9 mouse cellular contexts compared by ENCODE assay signal in genomic region chr6:29444773-29445172, GRCm38 (mm10). TPM values are rescaled to one million over a fixed set of nuclear protein-coding genes. Genes with fewer than 3 reads are reported as not detected.
DNase-seq lines count a peak whose midpoint lies in the region; ATAC-seq and TF ChIP-seq lines count a peak whose summit lies in the region.
"Had no signal": no experiment of that assay in that cellular context is flagged by ENCODE, and none has a peak within 500 bp of the region (broad histone marks: within the 10 kb centered on the region; RNA-seq: fewer than 3 reads in every experiment).

No protein-coding gene starts in this region.

- TF ChIP-seq CTCF in CH12.LX (conservative IDR thresholded peaks at IDR 0.05 in 1 of 2, IDR thresholded peaks at IDR 0.05 in 1 of 2; ENCODE audit: low read depth in 2 of 2, low read length in 2 of 2), result peak; percentile 71 to 78

- TF ChIP-seq POLR2A in CH12.LX (IDR thresholded peaks at IDR 0.05; ENCODE audit: low read depth, low read length) (no peak), myocyte (IDR thresholded peaks at IDR 0.05; ENCODE audit: insufficient read length, low read depth) (peak; percentile 45)

- no peaks in the 10 kb centered on the region for H3K27me3 ChIP-seq in kidney, embryonic 15.5 days
- H3K27me3 ChIP-seq in CH12.LX (replicated peaks) (peaks cover 2% of the 10 kb centered on the region), myocyte (ENCODE audit: control insufficient read depth, insufficient read depth, insufficient read length) (no peaks in the 10 kb centered on the region)

- no peak overlapping the region for H3ac ChIP-seq in myocyte (ENCODE audit: control insufficient read depth, insufficient read length)

- in situ Hi-C loops in CH12.LX (cut with MboI; ENCODE audit: low pct_ligation_motif_present, low pct_unique_long_range_greater_than_20kb, low sequenced_read_pairs), result loop anchor here (5.0 kb wide), 1 partner anchor 37 kb away; no protein-coding TSS in a partner anchor

- no peak overlapping the region for H3K4me2 ChIP-seq in kidney, embryonic 15.5 days
- H3K4me2 ChIP-seq in CH12.LX (ENCODE audit: insufficient read depth, low read depth, poor library complexity, severe bottlenecking) (no peak overlapping the region), myocyte (ENCODE audit: low read depth) (no peak overlapping the region)

- TF ChIP-seq RAD21 in CH12.LX (IDR thresholded peaks at IDR 0.05; ENCODE audit: low read depth, low read length), result peak; percentile 53

- no peaks in the 10 kb centered on the region for H3K9me3 ChIP-seq in kidney, embryonic 15.5 days (replicated peaks)
- no peaks in the 10 kb centered on the region for H3K9me3 ChIP-seq in CH12.LX (replicated peaks; ENCODE audit: low read length)

- no peaks in the 10 kb centered on the region for H3K4me1 ChIP-seq in kidney, embryonic 15.5 days
- H3K4me1 ChIP-seq in CH12.LX (ENCODE audit: control insufficient read depth in 1 of 2, insufficient read depth in 2 of 2), result peaks cover 4 to 7% of the 10 kb centered on the region in 2 experiments; a peak in 3 of 4 replicates
- H3K4me1 ChIP-seq: megakaryocyte, embryonic 14.5 days had no signal

- no peak for ATAC-seq in kidney, embryonic 15.5 days (replicated peaks; ENCODE audit: low FRiP score)
- peak; percentile 68 for ATAC-seq in granulocyte monocyte progenitor cell, adult 5-6 weeks (replicated peaks; ENCODE audit: poor library complexity, severe bottlenecking)

- H3K36me3 ChIP-seq in kidney, embryonic 15.5 days, result peaks cover 77% of the 10 kb centered on the region
- H3K36me3 ChIP-seq in CH12.LX (replicated peaks in 1 of 2; ENCODE audit: control insufficient read depth in 1 of 2, insufficient read depth in 1 of 2, low read length in 1 of 2) (peaks cover 9 to 17% of the 10 kb centered on the region in 2 experiments), myocyte (ENCODE audit: control insufficient read depth, insufficient read depth) (peaks cover 96% of the 10 kb centered on the region)

- H3K4me3 ChIP-seq in kidney, embryonic 15.5 days (replicated peaks), result no peak overlapping the region
- H3K4me3 ChIP-seq in CH12.LX (replicated peaks in 1 of 3; ENCODE audit: low read depth in 2 of 3, low read length in 2 of 3, poor library complexity in 1 of 3) (no peak overlapping the region), myocyte (no peak overlapping the region)
- H3K4me3 ChIP-seq: megakaryocyte, embryonic 14.5 days had no signal

- H3K27ac ChIP-seq in kidney, embryonic 15.5 days, result no peak overlapping the region
- no peak overlapping the region for H3K27ac ChIP-seq in CH12.LX (ENCODE audit: insufficient read depth, low read depth)

- WGBS in kidney, embryonic 15.5 days, result 69% methylated on average over 11 of the region's 11 CpGs

- H3K79me2 ChIP-seq in CH12.LX (replicated peaks; ENCODE audit: control insufficient read depth, extremely low read depth, insufficient read depth, poor library complexity, severe bottlenecking) (no peaks in the 10 kb centered on the region), myocyte (ENCODE audit: control insufficient read depth, insufficient read depth) (no peaks in the 10 kb centered on the region)

- dilution Hi-C loops in CH12.LX (cut with MboI; ENCODE audit: extremely low pct_ligation_motif_present, extremely low pct_unique_long_range_greater_than_20kb, low sequenced_read_pairs), result no loop called here

- no peak overlapping the region for H3K9ac ChIP-seq in kidney, embryonic 15.5 days
- no peak overlapping the region for H3K9ac ChIP-seq in CH12.LX (ENCODE audit: insufficient read depth, low read depth)

- peak; percentile 26 for DNase-seq in kidney, adult 11 months
- DNase-seq in CH12.LX (ENCODE audit: extremely low read depth), result no peak
- peak; percentile 19 for DNase-seq in T-cell, adult 2 months (ENCODE audit: low spot score)
- no peak for DNase-seq in right cerebral cortex, adult 18-20 months

- no peak for TF ChIP-seq EP300 in CH12.LX (IDR thresholded peaks at IDR 0.05; ENCODE audit: low read length)

TF ChIP-seq in CH12.LX, 34 proteins besides CTCF, POLR2A, EP300 and RAD21:
- TF ChIP-seq USF2 (conservative IDR thresholded peaks at IDR 0.05; ENCODE audit: low read depth, low read length), result no peak
- TF ChIP-seq NRF1 (IDR thresholded peaks at IDR 0.05; ENCODE audit: low read depth, low read length), result no peak
- no peak for TF ChIP-seq ZKSCAN1 (IDR thresholded peaks at IDR 0.05; ENCODE audit: borderline replicate concordance, low read depth, low read length)
- TF ChIP-seq MYC (IDR thresholded peaks at IDR 0.05; ENCODE audit: low read depth, low read length), result no peak
- TF ChIP-seq USF1 (IDR thresholded peaks at IDR 0.05; ENCODE audit: low read depth, low read length), result no peak
- no peak for TF ChIP-seq TCF12 (IDR thresholded peaks at IDR 0.05; ENCODE audit: low read depth, low read length)
- peak; percentile 82 for TF ChIP-seq SMC3 (IDR thresholded peaks at IDR 0.05; ENCODE audit: low read depth, low read length)
- TF ChIP-seq MEF2A (IDR thresholded peaks at IDR 0.05; ENCODE audit: borderline replicate concordance, low read depth, low read length), result no peak
- TF ChIP-seq MAFK (IDR thresholded peaks at IDR 0.05; ENCODE audit: insufficient replicate concordance, low read length), result no peak

TF ChIP-seq in myocyte, 11 proteins besides CTCF, POLR2A, EP300 and RAD21:
- no peak for TF ChIP-seq REST (IDR thresholded peaks at IDR 0.05; ENCODE audit: insufficient read depth, insufficient read length)
- TF ChIP-seq POLR2AphosphoS2 (IDR thresholded peaks at IDR 0.05; ENCODE audit: insufficient read length, low read depth), result peak; percentile 71
- no peak for TF ChIP-seq CEBPB (IDR thresholded peaks at IDR 0.05; ENCODE audit: insufficient read depth, poor library complexity, severe bottlenecking)

RNA-seq across cellular contexts. Expression of gene Flnc, which starts 11.7 kb away (rescaled TPM):
- 7.7 and 9.3 TPM in 2 replicates for polyA plus RNA-seq in kidney, embryonic 15.5 days (2015; fragmentation: Nextera tagmentation; extraction: Ambion mirVana)
- total RNA-seq in CH12.LX (2012; rRNA removed) (0.71 and 0.76 TPM in 2 replicates), CH12.LX (2014; rRNA removed) (0.22 and 0.24 TPM in 2 replicates)
- polyA plus RNA-seq in CH12.LX (2012; ENCODE audit: insufficient read length, low read depth) (0.56 and 0.60 TPM in 2 replicates), myocyte (2012; fragmentation: generic; extraction: Trizol) (268 TPM)
- total RNA-seq in granulocyte monocyte progenitor cell, adult 5-6 weeks (2014; fragmentation: Nextera tagmentation), result not detected in 2 replicates
- not detected in 2 replicates for total RNA-seq in granulocyte monocyte progenitor cell, adult 5-6 weeks (2017)

RNA-seq across cellular contexts. Expression of gene Atp6v1f, which starts 22.7 kb away (rescaled TPM):
- 268 and 287 TPM in 2 replicates for polyA plus RNA-seq in kidney, embryonic 15.5 days (2015; fragmentation: Nextera tagmentation; extraction: Ambion mirVana)
- total RNA-seq in CH12.LX (2012; rRNA removed), result 308 and 328 TPM in 2 replicates
- 367 and 373 TPM in 2 replicates for total RNA-seq in CH12.LX (2014; rRNA removed)
- 230 and 251 TPM in 2 replicates for polyA plus RNA-seq in CH12.LX (2012; ENCODE audit: insufficient read length, low read depth)
- total RNA-seq in granulocyte monocyte progenitor cell, adult 5-6 weeks (2014; fragmentation: Nextera tagmentation), result 192 and 201 TPM in 2 replicates
- total RNA-seq in granulocyte monocyte progenitor cell, adult 5-6 weeks (2017), result 119 and 143 TPM in 2 replicates
- 242 TPM for polyA plus RNA-seq in myocyte (2012; fragmentation: generic; extraction: Trizol)

RNA-seq across cellular contexts. Expression of gene Atp6v1fnb, which starts 26.5 kb away (rescaled TPM):
- not detected in 2 replicates for polyA plus RNA-seq in kidney, embryonic 15.5 days (2015; fragmentation: Nextera tagmentation; extraction: Ambion mirVana)
- total RNA-seq in CH12.LX (2012; rRNA removed) (0.21 TPM in 1 of 2 replicates, not detected in the other), CH12.LX (2014; rRNA removed) (not detected in 2 replicates)
- polyA plus RNA-seq in CH12.LX (2012; ENCODE audit: insufficient read length, low read depth) (not detected in 2 replicates), myocyte (2012; fragmentation: generic; extraction: Trizol) (not detected)
- not detected in 2 replicates for total RNA-seq in granulocyte monocyte progenitor cell, adult 5-6 weeks (2014; fragmentation: Nextera tagmentation)
- total RNA-seq in granulocyte monocyte progenitor cell, adult 5-6 weeks (2017), result 1.4 and 1.5 TPM in 2 replicates
- total RNA-seq: gastrocnemius, postnatal 36 days had no signal

RNA-seq across cellular contexts. Expression of gene Ccdc136, which starts 48.7 kb away (rescaled TPM):
- polyA plus RNA-seq in kidney, embryonic 15.5 days (2015; fragmentation: Nextera tagmentation; extraction: Ambion mirVana), result 22.5 and 22.6 TPM in 2 replicates
- total RNA-seq in CH12.LX (2012; rRNA removed) (1.2 and 4.3 TPM in 2 replicates), CH12.LX (2014; rRNA removed) (0.28 and 0.64 TPM in 2 replicates)
- polyA plus RNA-seq in CH12.LX (2012; ENCODE audit: insufficient read length, low read depth) (2.4 and 2.9 TPM in 2 replicates), myocyte (2012; fragmentation: generic; extraction: Trizol) (16.7 TPM)
- not detected in 2 replicates for total RNA-seq in granulocyte monocyte progenitor cell, adult 5-6 weeks (2014; fragmentation: Nextera tagmentation)
- total RNA-seq in granulocyte monocyte progenitor cell, adult 5-6 weeks (2017), result not detected in 2 replicates

RNA-seq across cellular contexts. Expression of gene Opn1sw, which starts 56.5 kb away (rescaled TPM):
- polyA plus RNA-seq in kidney, embryonic 15.5 days (2015; fragmentation: Nextera tagmentation; extraction: Ambion mirVana), result 0.26 and 0.29 TPM in 2 replicates
- 0.13 TPM in 1 of 2 replicates, not detected in the other for total RNA-seq in CH12.LX (2012; rRNA removed)
- total RNA-seq in CH12.LX (2014; rRNA removed), result not detected in 2 replicates
- polyA plus RNA-seq in CH12.LX (2012; ENCODE audit: insufficient read length, low read depth), result not detected in 2 replicates
- total RNA-seq in granulocyte monocyte progenitor cell, adult 5-6 weeks (2014; fragmentation: Nextera tagmentation), result not detected in 2 replicates
- total RNA-seq in granulocyte monocyte progenitor cell, adult 5-6 weeks (2017), result not detected in 2 replicates
- 0.17 TPM for polyA plus RNA-seq in myocyte (2012; fragmentation: generic; extraction: Trizol)

Comparison
In these comparisons a context has a peak if more than half of its experiments do, and no peak if none do; other contexts are left out.
1. DNase-seq: peak in kidney, adult 11 months (single experiment) and T-cell, adult 2 months (single experiment); none in CH12.LX (single experiment) and right cerebral cortex, adult 18-20 months (single experiment).
2. RNA of gene Flnc, which starts 11.7 kb away (polyA plus RNA-seq): 268 TPM in myocyte (single experiment); 7.7 to 9.3 TPM in kidney, embryonic 15.5 days and 0.56 to 0.60 TPM in CH12.LX; every median in the first group is over 10 times any median in the second.